Mouse (Mus musculus): ENCODE data around the gene Psmb9. TPM values are rescaled to one million over a fixed set of nuclear protein-coding genes. Genes with fewer than 3 reads are reported as not detected.

Psmb9 gene
- polyA plus RNA-seq, 2 experiments: 5.8 to 6.0 TPM

DNA sequence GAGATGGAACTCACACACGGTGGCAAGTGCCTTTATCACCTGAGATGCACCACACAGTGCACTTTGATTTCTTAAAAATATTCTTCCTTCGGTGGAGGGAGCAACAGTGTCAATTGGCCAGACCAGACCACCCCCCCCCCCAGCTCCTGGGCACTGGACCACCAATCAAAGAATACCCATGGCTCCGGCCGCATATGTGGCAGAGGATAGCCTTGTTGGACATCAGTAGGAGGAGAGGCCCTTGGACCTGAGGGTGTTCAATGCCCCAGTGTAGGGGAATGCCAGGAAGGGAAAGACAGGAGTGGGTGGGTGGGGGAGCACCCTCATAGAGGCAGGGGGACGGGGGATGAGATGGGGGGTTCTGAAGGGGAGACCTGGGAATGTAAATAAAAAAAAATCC, 19.2 kb upstream of the Psmb9 start:
- H3K36me3 ChIP-seq (replicated peaks; ENCODE audit: control insufficient read depth, insufficient read depth, low read depth): no peaks in the 10 kb centered on the region
- peaks cover 7 to 12% of the 10 kb centered on the region in 2 experiments for H3K4me1 ChIP-seq (replicated peaks; ENCODE audit: control insufficient read depth in 2 of 2, insufficient read depth in 2 of 2, low read length in 1 of 2)
- TF ChIP-seq CTCF (IDR thresholded peaks at IDR 0.05; ENCODE audit: low read depth): no peak
- TF ChIP-seq EP300 (IDR thresholded peaks at IDR 0.05; ENCODE audit: low read depth): no peak
- no peaks in the 10 kb centered on the region for H3K9me3 ChIP-seq (ENCODE audit: control insufficient read depth, low read length)
- no peak overlapping the region for H3K9ac ChIP-seq (replicated peaks)
- ATAC-seq (ENCODE audit: insufficient read depth): no peak
- no peaks in the 10 kb centered on the region for H3K27me3 ChIP-seq (ENCODE audit: control insufficient read depth, insufficient read depth, low read length)
- WGBS (ENCODE audit: insufficient replicate concordance): 72% methylated on average over 5 of the region's 5 CpGs
- no peak overlapping the region for H3K4me3 ChIP-seq (ENCODE audit: insufficient read depth in 1 of 2, low read depth in 2 of 2, low read length in 2 of 2)
- no peak for DNase-seq (ENCODE audit: low read depth in 3 of 3, low spot score in 3 of 3)
- no peak overlapping the region for H3K27ac ChIP-seq
- no peak overlapping the region for H3K4me2 ChIP-seq (ENCODE audit: low read depth)

DNA sequence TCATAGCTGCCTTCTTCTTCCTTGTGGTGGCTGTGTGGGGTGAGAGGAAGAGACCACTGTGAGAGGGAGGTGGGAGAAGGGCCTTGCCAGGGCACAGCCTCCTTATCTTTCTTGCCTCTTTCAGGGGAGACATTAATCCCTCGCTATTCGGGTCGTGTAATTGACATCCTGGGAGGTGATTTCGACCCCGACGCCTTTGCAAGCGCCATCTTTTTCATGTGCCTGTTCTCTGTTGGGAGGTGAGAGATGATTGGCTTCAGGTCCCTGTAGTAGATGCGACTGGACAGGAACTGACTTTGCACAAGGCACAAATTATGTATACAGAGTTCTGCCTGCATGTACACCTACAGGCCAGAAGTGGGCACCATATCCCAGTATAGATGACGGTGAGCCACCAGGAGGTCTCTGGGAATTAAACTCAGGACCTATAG, 18.2 kb upstream of the Psmb9 start:
- Histone ChIP-seq H3K4me2 (ENCODE audit: low read depth) (peak overlapping the region; percentile 72), H3K9ac (replicated peaks) (peak overlapping the region; percentile 82), H3K27ac (no peak overlapping the region), H3K36me3 (replicated peaks; ENCODE audit: control insufficient read depth, insufficient read depth, low read depth) (no peaks in the 10 kb centered on the region), H3K27me3 (ENCODE audit: control insufficient read depth, insufficient read depth, low read length) (no peaks in the 10 kb centered on the region), H3K9me3 (ENCODE audit: control insufficient read depth, low read length) (no peaks in the 10 kb centered on the region), H3K4me3 (ENCODE audit: insufficient read depth in 1 of 2, low read depth in 2 of 2, low read length in 2 of 2) (peak overlapping the region; percentile 81 to 83), H3K4me1 (replicated peaks; ENCODE audit: control insufficient read depth in 2 of 2, insufficient read depth in 2 of 2, low read length in 1 of 2) (peaks cover 7 to 10% of the 10 kb centered on the region in 2 experiments)
- WGBS (ENCODE audit: insufficient replicate concordance): 15% methylated on average over 9 of the region's 9 CpGs
- no peak for TF ChIP-seq EP300 (IDR thresholded peaks at IDR 0.05; ENCODE audit: low read depth)
- TF ChIP-seq CTCF (IDR thresholded peaks at IDR 0.05; ENCODE audit: low read depth): peak; percentile 75
- DNase-seq (ENCODE audit: low read depth in 3 of 3, low spot score in 3 of 3) (peak in 2 of 3 experiments; percentile 43 to 49), ATAC-seq (ENCODE audit: insufficient read depth) (peak; percentile 54; the same call in 1 of the 2 replicates)

DNA sequence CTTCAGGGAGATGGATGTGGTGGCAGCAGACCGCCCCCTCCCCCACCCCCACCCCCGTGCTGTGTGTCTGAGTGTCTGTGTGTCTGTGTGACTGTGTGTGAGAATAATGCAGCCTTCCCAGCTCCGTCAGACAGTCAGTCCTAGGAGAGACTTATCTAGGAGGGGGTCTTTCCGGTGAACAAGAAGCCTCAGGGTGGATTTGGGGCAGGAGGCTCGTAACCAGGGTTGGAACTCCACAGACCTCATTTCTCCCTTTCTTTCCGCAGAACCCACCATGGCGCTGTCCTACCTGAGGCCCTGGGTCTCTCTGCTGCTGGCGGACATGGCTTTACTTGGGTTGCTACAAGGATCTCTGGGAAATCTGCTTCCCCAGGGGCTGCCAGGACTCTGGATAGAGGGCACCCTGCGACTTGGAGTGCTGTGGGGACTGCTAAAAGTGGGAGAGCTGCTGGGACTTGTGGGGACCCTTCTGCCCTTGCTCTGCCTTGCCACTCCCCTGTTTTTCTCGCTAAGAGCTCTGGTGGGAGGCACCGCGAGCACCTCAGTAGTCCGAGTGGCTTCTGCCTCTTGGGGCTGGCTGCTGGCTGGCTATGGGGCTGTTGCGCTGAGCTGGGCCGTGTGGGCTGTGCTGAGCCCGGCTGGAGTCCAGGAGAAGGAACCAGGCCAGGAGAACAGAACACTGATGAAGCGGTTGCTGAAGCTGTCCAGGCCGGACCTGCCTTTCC, 17.6 kb upstream of the Psmb9 start:
- Histone ChIP-seq H3K27ac (peak overlapping the region; percentile 13; the same call in 1 of the 2 replicates), H3K9ac (replicated peaks) (peak overlapping the region; percentile 82), H3K4me2 (ENCODE audit: low read depth) (peak overlapping the region; percentile 72), H3K36me3 (replicated peaks; ENCODE audit: control insufficient read depth, insufficient read depth, low read depth) (no peaks in the 10 kb centered on the region), H3K9me3 (ENCODE audit: control insufficient read depth, low read length) (no peaks in the 10 kb centered on the region), H3K27me3 (ENCODE audit: control insufficient read depth, insufficient read depth, low read length) (no peaks in the 10 kb centered on the region), H3K4me3 (ENCODE audit: insufficient read depth in 1 of 2, low read depth in 2 of 2, low read length in 2 of 2) (peak overlapping the region; percentile 81 to 83), H3K4me1 (replicated peaks; ENCODE audit: control insufficient read depth in 2 of 2, insufficient read depth in 2 of 2, low read length in 1 of 2) (peaks cover 7% of the 10 kb centered on the region in 2 experiments; a peak in 3 of 4 replicates)
- ATAC-seq (ENCODE audit: insufficient read depth): peak; percentile 52; the same call in 1 of the 2 replicates
- TF ChIP-seq EP300 (IDR thresholded peaks at IDR 0.05; ENCODE audit: low read depth) (no peak), CTCF (IDR thresholded peaks at IDR 0.05; ENCODE audit: low read depth) (no peak)
- WGBS (ENCODE audit: insufficient replicate concordance): 14% methylated on average over 18 of the region's 18 CpGs
- no peak for DNase-seq (ENCODE audit: low read depth in 3 of 3, low spot score in 3 of 3)

DNA sequence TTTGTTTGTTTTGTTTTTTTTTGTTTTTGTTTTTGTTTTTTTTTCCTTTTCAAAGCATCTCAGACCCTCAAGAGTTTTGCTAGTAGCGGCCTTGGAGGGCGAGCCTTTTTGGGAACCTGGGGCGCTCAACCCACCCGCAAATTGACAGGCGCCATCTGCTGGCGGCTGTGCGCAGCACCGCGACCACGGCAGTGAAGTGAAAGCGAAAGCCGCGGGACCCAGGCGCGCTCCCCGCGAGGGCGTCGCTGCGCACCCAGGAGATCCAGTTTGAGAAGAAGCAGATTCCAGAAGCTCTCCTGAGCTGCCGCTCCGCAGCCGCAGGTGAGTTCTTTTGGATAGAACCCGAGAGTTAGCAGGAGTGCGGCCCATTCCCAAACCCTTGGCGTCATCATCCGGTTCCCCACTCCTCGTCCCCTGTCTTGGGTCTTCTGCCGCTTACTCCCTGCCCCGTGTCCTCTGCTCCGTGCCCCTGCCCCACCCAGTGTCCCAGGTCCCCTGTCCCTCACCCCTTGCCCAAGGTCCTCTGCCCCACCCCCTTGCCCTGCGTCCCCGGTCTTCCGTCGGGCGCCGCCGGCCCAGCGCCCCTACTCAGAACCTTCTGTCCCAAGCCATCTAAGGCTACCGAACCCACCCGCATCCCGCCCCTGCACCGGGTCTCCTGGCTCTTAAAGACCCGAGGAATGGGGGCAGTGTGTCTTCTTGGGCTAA, 16.9 kb upstream of the Psmb9 start:
- H3K27ac ChIP-seq: no peak overlapping the region
- DNase-seq (ENCODE audit: low read depth in 3 of 3, low spot score in 3 of 3) (peak; percentile 64 to 67 (median 64)), ATAC-seq (ENCODE audit: insufficient read depth) (peak; percentile 50; the same call in 1 of the 2 replicates)
- no peaks in the 10 kb centered on the region for H3K27me3 ChIP-seq (ENCODE audit: control insufficient read depth, insufficient read depth, low read length)
- peak overlapping the region; percentile 81 to 83 for H3K4me3 ChIP-seq (ENCODE audit: insufficient read depth in 1 of 2, low read depth in 2 of 2, low read length in 2 of 2)
- H3K9ac ChIP-seq (replicated peaks): peak overlapping the region; percentile 82
- WGBS (ENCODE audit: insufficient replicate concordance): under 1% methylated on average over 44 of the region's 44 CpGs
- peaks cover 7% of the 10 kb centered on the region in 2 experiments; a peak in 3 of 4 replicates for H3K4me1 ChIP-seq (replicated peaks; ENCODE audit: control insufficient read depth in 2 of 2, insufficient read depth in 2 of 2, low read length in 1 of 2)
- H3K4me2 ChIP-seq (ENCODE audit: low read depth): peak overlapping the region; percentile 72
- TF ChIP-seq EP300 (IDR thresholded peaks at IDR 0.05; ENCODE audit: low read depth) (no peak), CTCF (IDR thresholded peaks at IDR 0.05; ENCODE audit: low read depth) (peak; percentile 94)
- H3K36me3 ChIP-seq (replicated peaks; ENCODE audit: control insufficient read depth, insufficient read depth, low read depth): no peaks in the 10 kb centered on the region
- H3K9me3 ChIP-seq (ENCODE audit: control insufficient read depth, low read length): no peaks in the 10 kb centered on the region

DNA sequence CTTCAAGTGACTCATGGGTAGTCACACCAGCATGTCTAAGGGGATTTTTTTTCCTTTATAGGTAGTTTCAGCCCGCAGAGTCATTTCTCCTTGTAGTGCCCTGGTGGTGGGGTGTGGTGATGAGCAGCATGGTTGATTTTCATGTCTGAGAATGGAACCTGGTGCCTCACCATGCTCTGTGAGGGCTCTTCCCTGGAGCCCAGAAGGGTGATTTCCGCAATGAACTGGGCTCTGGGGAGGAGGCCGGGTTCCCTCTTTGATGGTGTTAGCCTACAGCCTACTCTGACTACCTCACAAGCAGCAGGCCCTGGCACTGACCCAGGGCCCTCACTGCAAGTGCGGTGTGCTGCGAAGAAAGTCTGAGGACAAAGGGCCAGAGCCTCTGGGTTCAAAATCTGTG, 15.9 kb upstream of the Psmb9 start, which contains the start of gene Tap2:
Gene Tap2, plus strand, starts transcription at position 84 of the 400 bp plus-strand sequence.
- ATAC-seq (ENCODE audit: insufficient read depth) (no peak), DNase-seq (ENCODE audit: low read depth in 3 of 3, low spot score in 3 of 3) (no peak)
- Histone ChIP-seq H3K4me2 (ENCODE audit: low read depth) (peak within 1 kb of the TSS; percentile 72), H3K4me3 (ENCODE audit: insufficient read depth in 1 of 2, low read depth in 2 of 2, low read length in 2 of 2) (peak within 1 kb of the TSS; percentile 81 to 83), H3K36me3 (replicated peaks; ENCODE audit: control insufficient read depth, insufficient read depth, low read depth) (no peaks in the 10 kb centered on the region), H3K27me3 (ENCODE audit: control insufficient read depth, insufficient read depth, low read length) (peaks cover 7% of the 10 kb centered on the region), H3K4me1 (replicated peaks; ENCODE audit: control insufficient read depth in 2 of 2, insufficient read depth in 2 of 2, low read length in 1 of 2) (peaks cover 7% of the 10 kb centered on the region in 2 experiments; a peak in 3 of 4 replicates), H3K27ac (no peak within 1 kb of the TSS), H3K9me3 (ENCODE audit: control insufficient read depth, low read length) (no peaks in the 10 kb centered on the region), H3K9ac (replicated peaks) (peak within 1 kb of the TSS; percentile 82)
- WGBS (ENCODE audit: insufficient replicate concordance): 76% methylated on average over 5 of the region's 5 CpGs
- no peak for TF ChIP-seq EP300 (IDR thresholded peaks at IDR 0.05; ENCODE audit: low read depth)
- TF ChIP-seq CTCF (IDR thresholded peaks at IDR 0.05; ENCODE audit: low read depth): no peak
